Mouse (Mus musculus) forebrain, postnatal 0 days (tissue): ENCODE measurements at regions not wholly inside any gene's neighbourhood (a gene's known extent, or its start where the extent isn't known, plus 50 kb on each side); places are given as distances from the start of the nearest gene placed in this dataset.

ENCODE experiments used
- ATAC-seq: fragments of 200-750 bp; cut with Nextera tagmentation; 2 replicates; pipeline ENCODE4 v1.8.0; 2017; ENCODE audit warnings: mild to moderate bottlenecking, moderate library complexity
- DNase-seq: peaks from one replicate; pipeline ENCODE4 v3.0.0-alpha.2; 2015
- H3K27ac ChIP-seq: fragments of 300-500 bp; sonication (generic); 2 replicates; pipeline ENCODE4 v1.5.1; 2014; ENCODE audit warnings: low read depth, mild to moderate bottlenecking, antibody characterized with exemption, low read length, moderate library complexity, mixed read lengths
- H3K27me3 ChIP-seq: fragments of 300-500 bp; sonication (generic); 2 replicates; pipeline ENCODE4 v1.6.1; 2014; ENCODE audit warnings: mild to moderate bottlenecking, low read length, mixed read lengths; ENCODE audit not compliant: insufficient read depth
- H3K36me3 ChIP-seq: fragments of 300-500 bp; sonication (generic); 2 replicates; pipeline ENCODE4 v1.6.1; 2014; ENCODE audit warnings: mild to moderate bottlenecking, moderate library complexity; ENCODE audit not compliant: insufficient read depth
- H3K4me1 ChIP-seq: fragments of 300-500 bp; sonication (generic); 2 replicates; pipeline ENCODE4 v1.6.1; 2014; ENCODE audit warnings: antibody characterized with exemption; ENCODE audit not compliant: insufficient read depth
- H3K4me2 ChIP-seq: fragments of 300-500 bp; sonication (generic); 2 replicates; pipeline ENCODE4 v1.6.1; 2014; ENCODE audit warnings: low read depth, mild to moderate bottlenecking, moderate library complexity
- H3K4me3 ChIP-seq: fragments of 300-500 bp; sonication (generic); 2 replicates; pipeline ENCODE4 v1.5.1; 2014; ENCODE audit warnings: low read depth, low read length, mixed read lengths
- H3K9ac ChIP-seq: fragments of 300-500 bp; sonication (generic); 2 replicates; pipeline ENCODE4 v1.6.1; 2014; ENCODE audit warnings: mild to moderate bottlenecking
- H3K9me3 ChIP-seq: fragments of 300-500 bp; sonication (generic); 2 replicates; pipeline ENCODE4 v1.6.1; 2016; ENCODE audit warnings: low read length
- CTCF ChIP-seq: sonication (generic); IDR thresholded peaks from 2 replicates; pipeline ENCODE4 v1.5.1; 2016; ENCODE audit warnings: antibody characterized with exemption, control low read depth, low read depth
- WGBS: fragments of 180-500 bp; shearing (Covaris S2); extraction: QIAGEN DNeasy Blood & Tissue Kit; methylation state at CpG from one replicate; pipeline ENCODE4 v1.1.7; 2014; 5-methylcytosine and 5-hydroxymethylcytosine counted together

- peak; percentile 96 for TF ChIP-seq CTCF
- 26% methylated on average over 16 of the region's 16 CpGs for WGBS
- DNase-seq (peak; percentile 89), ATAC-seq (peak; percentile 97)
- H3K4me1 ChIP-seq = no peaks in the 10 kb centered on the region
- H3K9me3 ChIP-seq = no peaks in the 10 kb centered on the region
- H3K27me3 ChIP-seq = no peaks in the 10 kb centered on the region
- H3K36me3 ChIP-seq = no peaks in the 10 kb centered on the region
- H3K4me3 ChIP-seq = peak overlapping the region; percentile 31
- H3K4me2 ChIP-seq = peak overlapping the region; percentile 51
- no peak overlapping the region for H3K27ac ChIP-seq
- H3K9ac ChIP-seq = peak overlapping the region; percentile 32; the same call in 1 of the 2 replicates
Observed at GRCm38 (mm10) chr15:56046679-56047532, 1430.5 kb downstream of the Slc22a22 start.

GRCm38 (mm10) chr15:56045510-56046245 lies 1431.7 kb downstream of the Slc22a22 start:
- no peak overlapping the region for H3K4me2 ChIP-seq
- no peak overlapping the region for H3K9ac ChIP-seq
- H3K4me1 ChIP-seq = no peaks in the 10 kb centered on the region
- H3K36me3 ChIP-seq = no peaks in the 10 kb centered on the region
- 80% methylated on average over 10 of the region's 10 CpGs for WGBS
- no peaks in the 10 kb centered on the region for H3K27me3 ChIP-seq
- ATAC-seq (no peak), DNase-seq (no peak)
- TF ChIP-seq CTCF = no peak
- H3K27ac ChIP-seq = no peak overlapping the region
- no peaks in the 10 kb centered on the region for H3K9me3 ChIP-seq
- H3K4me3 ChIP-seq = no peak overlapping the region

GRCm38 (mm10) chr15:56043282-56043681 lies 1434.1 kb downstream of the Slc22a22 start:
- TF ChIP-seq CTCF = no peak
- no peaks in the 10 kb centered on the region for H3K27me3 ChIP-seq
- no peak overlapping the region for H3K4me2 ChIP-seq
- 73% methylated on average over 4 of the region's 4 CpGs for WGBS
- DNase-seq = no peak
- no peak overlapping the region for H3K27ac ChIP-seq
- H3K9me3 ChIP-seq = no peaks in the 10 kb centered on the region
- no peaks in the 10 kb centered on the region for H3K4me1 ChIP-seq
- no peak overlapping the region for H3K4me3 ChIP-seq
- ATAC-seq = no peak
- H3K36me3 ChIP-seq = no peaks in the 10 kb centered on the region
- H3K9ac ChIP-seq = no peak overlapping the region

- Histone ChIP-seq H3K36me3 (no peaks in the 10 kb centered on the region), H3K27me3 (no peaks in the 10 kb centered on the region), H3K4me1 (no peaks in the 10 kb centered on the region), H3K9ac (no peak overlapping the region), H3K27ac (no peak overlapping the region), H3K9me3 (no peaks in the 10 kb centered on the region), H3K4me3 (no peak overlapping the region), H3K4me2 (no peak overlapping the region)
- DNase-seq (no peak), ATAC-seq (no peak)
- TF ChIP-seq CTCF = no peak
Observed at GRCm38 (mm10) chr15:56042449-56042848, 1435.0 kb downstream of the Slc22a22 start.

- no peak for DNase-seq
- H3K27ac ChIP-seq = no peak overlapping the region
- no peak overlapping the region for H3K4me2 ChIP-seq
- no peaks in the 10 kb centered on the region for H3K36me3 ChIP-seq
- TF ChIP-seq CTCF = no peak
- H3K4me1 ChIP-seq = no peaks in the 10 kb centered on the region
- ATAC-seq = no peak
- H3K9ac ChIP-seq = no peak overlapping the region
- 90% methylated on average over 2 of the region's 2 CpGs for WGBS
- 0 out of 2 replicates have a peak, but pooled peaks cover 4% of the 10 kb centered on the region for H3K9me3 ChIP-seq
- no peaks in the 10 kb centered on the region for H3K27me3 ChIP-seq
- no peak overlapping the region for H3K4me3 ChIP-seq
Observed at GRCm38 (mm10) chr15:56030007-56030406, 1447.4 kb downstream of the Slc22a22 start.

- peak; percentile 69; the same call in 1 of the 2 replicates for ATAC-seq
- 9% methylated on average over 5 of the region's 5 CpGs for WGBS
Observed at GRCm38 (mm10) chr15:56027197-56027818, 1450.1 kb downstream of the Slc22a22 start.

GRCm38 (mm10) chr15:56024705-56025104 lies 1452.7 kb downstream of the Slc22a22 start:
- Histone ChIP-seq H3K9ac (no peak overlapping the region), H3K9me3 (no peaks in the 10 kb centered on the region), H3K4me3 (no peak overlapping the region), H3K27me3 (no peaks in the 10 kb centered on the region), H3K27ac (no peak overlapping the region), H3K4me2 (no peak overlapping the region), H3K36me3 (no peaks in the 10 kb centered on the region), H3K4me1 (no peaks in the 10 kb centered on the region)
- DNase-seq (no peak), ATAC-seq (peak; percentile 43; the same call in 1 of the 2 replicates)
- no peak for TF ChIP-seq CTCF
- WGBS = 59% methylated on average over 1 of the region's 1 CpGs

More at GRCm38 (mm10) chr15:56027197-56027818, 1450.1 kb downstream of the Slc22a22 start:
- Histone ChIP-seq H3K9ac (no peak overlapping the region), H3K27me3 (no peaks in the 10 kb centered on the region), H3K36me3 (no peaks in the 10 kb centered on the region), H3K4me3 (no peak overlapping the region), H3K4me2 (no peak overlapping the region), H3K27ac (no peak overlapping the region), H3K4me1 (no peaks in the 10 kb centered on the region), H3K9me3 (no peaks in the 10 kb centered on the region)
- no peak for TF ChIP-seq CTCF
- DNase-seq = peak; percentile 30
